ENCODE assay signal across 24 mouse cellular contexts in the genomic region with DNA sequence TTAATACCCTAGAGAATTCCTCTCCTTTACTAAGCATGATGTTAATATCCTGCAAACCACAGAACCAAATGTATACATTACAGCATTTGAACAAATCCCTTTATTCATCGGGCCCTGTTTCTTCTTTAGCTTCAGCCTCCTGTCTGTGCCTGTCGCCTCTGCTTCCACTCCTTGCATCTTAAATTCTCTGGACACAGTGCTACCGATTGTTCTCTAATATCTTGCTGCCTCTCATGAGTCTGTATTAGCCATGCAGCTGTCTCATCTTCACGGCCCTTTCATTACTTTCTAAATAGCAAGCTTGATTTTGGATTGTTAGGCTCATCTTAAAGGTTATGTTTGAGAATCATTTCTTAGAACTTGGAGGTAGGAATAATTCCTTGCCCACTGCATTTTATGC.
"Had no signal": no experiment of that assay in that cellular context is flagged by ENCODE, and none has a peak within 500 bp of the region (broad histone marks: within the 10 kb centered on the region; RNA-seq: fewer than 3 reads in every experiment).

No protein-coding gene starts in this region.

- H3K27me3 ChIP-seq: heart, embryonic 12.5 days; hindbrain, embryonic 13.5 days; hindbrain, embryonic 15.5 days; intestine, embryonic 15.5 days; limb, embryonic 12.5 days had no signal

- H3K9ac ChIP-seq: heart, embryonic 12.5 days; hindbrain, embryonic 13.5 days; hindbrain, embryonic 15.5 days; intestine, embryonic 15.5 days; limb, embryonic 12.5 days had no signal

- H3K36me3 ChIP-seq: heart, embryonic 10.5 days; heart, embryonic 12.5 days; hindbrain, embryonic 10.5 days; hindbrain, embryonic 13.5 days; hindbrain, embryonic 15.5 days; intestine, embryonic 15.5 days; limb, embryonic 10.5 days; limb, embryonic 12.5 days had no signal

- H3K4me2 ChIP-seq: heart, embryonic 12.5 days; hindbrain, embryonic 13.5 days; hindbrain, embryonic 15.5 days; intestine, embryonic 15.5 days; limb, embryonic 12.5 days had no signal

- H3K4me1 ChIP-seq: heart, embryonic 10.5 days; heart, embryonic 12.5 days; hindbrain, embryonic 10.5 days; hindbrain, embryonic 13.5 days; hindbrain, embryonic 15.5 days; intestine, embryonic 15.5 days; limb, embryonic 10.5 days; limb, embryonic 12.5 days had no signal

- ATAC-seq: inflammation-experienced regulatory T-cells, adult 6 months; intestine, embryonic 15.5 days; intestine, postnatal 0 days had no signal

- DNase-seq: gastrocnemius, adult 2 months; gastrocnemius, postnatal 10 days; gastrocnemius, postnatal 25 days; heart, adult 18-20 months; heart, postnatal 10 days; heart, postnatal 4 days; kidney, adult 18-20 months; kidney, adult 8-10 months; kidney, postnatal 10 days; kidney, postnatal 25 days; kidney, postnatal 4 days; liver had no signal

- H3K4me3 ChIP-seq: gastrocnemius, adult 2 months; heart, embryonic 10.5 days; heart, embryonic 12.5 days; hindbrain, embryonic 10.5 days; hindbrain, embryonic 13.5 days; hindbrain, embryonic 15.5 days; intestine, embryonic 15.5 days; layer of hippocampus, adult 2 months; left cerebral cortex, adult 2 months; limb, embryonic 10.5 days; limb, embryonic 12.5 days had no signal

- H3K27ac ChIP-seq: gastrocnemius, adult 2 months; heart, embryonic 10.5 days; hindbrain, embryonic 10.5 days; hindbrain, embryonic 13.5 days; hindbrain, embryonic 15.5 days; intestine, embryonic 15.5 days; layer of hippocampus, adult 2 months; left cerebral cortex, adult 2 months; limb, embryonic 10.5 days; limb, embryonic 12.5 days had no signal

- H3K9me3 ChIP-seq: heart, embryonic 10.5 days; heart, embryonic 12.5 days; hindbrain, embryonic 10.5 days; hindbrain, embryonic 13.5 days; hindbrain, embryonic 15.5 days; intestine, embryonic 15.5 days; limb, embryonic 10.5 days; limb, embryonic 12.5 days had no signal
